Mouse (Mus musculus) liver, adult 2 months (tissue): ENCODE data around the gene Fbxl12. TPM values are rescaled to one million over a fixed set of nuclear protein-coding genes. Genes with fewer than 3 reads are reported as not detected.
"Not testable (repeated sequence)": the region's sequence is repeated elsewhere in the genome, so short reads cannot be mapped to it uniquely, and the experiment has no call there.

Experiments
- DNase-seq: peaks from one replicate; pipeline ENCODE4 v3.0.0-alpha.2; 2011; ENCODE audit warnings: low read depth, low spot score; ENCODE audit errors: extremely low read depth
- H3K27ac ChIP-seq: fragments of 200-500 bp; replicated peaks from 2 replicates; pipeline ENCODE4 v1.5.1; 2012; ENCODE audit warnings: low read depth, mild to moderate bottlenecking, control low read depth, inconsistent platforms, low read length; ENCODE audit not compliant: insufficient read depth
- H3K27me3 ChIP-seq: fragments of 200-500 bp; 2 replicates; pipeline ENCODE4 v1.6.1; 2012; ENCODE audit warnings: mild to moderate bottlenecking, moderate library complexity, low read length, inconsistent platforms; ENCODE audit not compliant: control insufficient read depth, insufficient read depth
- H3K36me3 ChIP-seq: fragments of 200-500 bp; 2 replicates; pipeline ENCODE4 v1.6.1; 2012; ENCODE audit warnings: low read length, inconsistent platforms; ENCODE audit not compliant: control insufficient read depth, insufficient read depth
- H3K4me1 ChIP-seq: fragments of 200-500 bp; 2 replicates; pipeline ENCODE4 v1.6.1; 2011; ENCODE audit warnings: low read length; ENCODE audit not compliant: control insufficient read depth, insufficient read depth
- H3K4me3 ChIP-seq: fragments of 200-500 bp; 2 replicates; pipeline ENCODE4 v1.5.1; 2011; ENCODE audit warnings: low read depth, mild to moderate bottlenecking, control low read depth, low read length, moderate library complexity; ENCODE audit not compliant: insufficient read depth
- H3K79me2 ChIP-seq: fragments of 200-500 bp; 2 replicates; pipeline ENCODE4 v1.6.1; 2012; ENCODE audit warnings: inconsistent platforms, mild to moderate bottlenecking, low read length, moderate library complexity; ENCODE audit not compliant: control insufficient read depth, insufficient read depth
- H3K9ac ChIP-seq: fragments of 200-500 bp; 2 replicates; pipeline ENCODE4 v1.6.1; 2012; ENCODE audit warnings: low read depth, mild to moderate bottlenecking, control low read depth, inconsistent platforms, low read length
- CTCF ChIP-seq: fragments of 200-500 bp; IDR thresholded peaks from 2 replicates; pipeline ENCODE4 v1.5.1; 2011; ENCODE audit warnings: low read depth, low read length, control low read depth
- POLR2A ChIP-seq: fragments of 200-500 bp; IDR thresholded peaks from 2 replicates; pipeline ENCODE4 v1.6.1; 2011; ENCODE audit warnings: low read length, control low read depth; ENCODE audit not compliant: insufficient read depth; ENCODE audit errors: extremely low read depth
- WGBS: fragments of 180-500 bp; shearing (Covaris S2); methylation state at CpG from one replicate; pipeline ENCODE4 v1.1.7; 2018; 5-methylcytosine and 5-hydroxymethylcytosine counted together
- polyA plus RNA-seq: library from polyadenylated mRNA; depleted of rRNA; stranded (reverse); fragments of >200 nt; gene quantifications from 2 replicates; pipeline ENCODE4 v1.2.3, GENCODE M21; 2012; rRNA removed
- total RNA-seq: library from RNA; depleted of rRNA; stranded (reverse); fragments of >200 nt; gene quantifications from 2 replicates; pipeline ENCODE4 v1.2.3, GENCODE M21; 2014; rRNA removed

The Fbxl12 gene
- 2.7 and 2.8 TPM in 2 replicates for total RNA-seq
- 9.5 and 16.2 TPM in 2 replicates for polyA plus RNA-seq

- Histone ChIP-seq H3K9ac (peak within 1 kb of the TSS; percentile 85), H3K4me3 (peak within 1 kb of the TSS; percentile 77), H3K79me2 (peaks cover 11% of the 10 kb centered on the region), H3K27ac (peak within 1 kb of the TSS; percentile 75), H3K27me3 (no peaks in the 10 kb centered on the region), H3K4me1 (peaks cover 14% of the 10 kb centered on the region), H3K36me3 (0 out of 2 replicates have a peak, but pooled peaks cover 1% of the 10 kb centered on the region)
- DNase-seq = peak; percentile 83
- WGBS = under 1% methylated on average over 43 of the region's 43 CpGs
- TF ChIP-seq POLR2A (peak; percentile 63; the same call in 1 of the 2 replicates), CTCF (no peak)
Observed at GRCm38 (mm10) chr9:20644360-20645081, at the start of gene Fbxl12. Gene Fbxl12 (minus strand): TSS chr9:20644767.

DNA sequence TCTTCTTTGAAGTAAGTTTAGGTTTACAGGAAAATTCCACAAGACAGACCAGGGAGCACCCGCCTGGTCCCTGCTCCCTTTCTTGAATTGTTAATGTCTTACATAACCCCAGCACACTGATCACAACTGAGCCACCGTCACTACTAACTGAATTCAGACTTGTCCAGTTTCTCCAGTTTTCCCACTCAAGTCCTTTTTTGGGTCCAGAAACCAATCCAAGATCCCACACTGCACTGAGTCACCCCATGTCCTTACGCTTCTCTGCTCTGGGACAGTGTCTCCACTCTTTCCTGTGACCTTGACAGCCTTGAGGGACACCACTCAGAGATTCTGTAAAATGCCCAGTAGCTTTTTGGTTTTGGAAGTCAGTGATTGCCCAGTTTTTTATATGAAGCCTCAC lies 48.3 kb upstream of the Fbxl12 start:
- DNase-seq = no peak
- Histone ChIP-seq H3K79me2 (no peaks in the 10 kb centered on the region), H3K36me3 (no peaks in the 10 kb centered on the region), H3K4me3 (no peak overlapping the region), H3K27ac (no peak overlapping the region), H3K9ac (no peak overlapping the region), H3K27me3 (no peaks in the 10 kb centered on the region), H3K4me1 (peaks cover 3% of the 10 kb centered on the region; the same call in 1 of the 2 replicates)
- 97% methylated on average over 3 of the region's 3 CpGs for WGBS
- no peak for TF ChIP-seq CTCF

DNA sequence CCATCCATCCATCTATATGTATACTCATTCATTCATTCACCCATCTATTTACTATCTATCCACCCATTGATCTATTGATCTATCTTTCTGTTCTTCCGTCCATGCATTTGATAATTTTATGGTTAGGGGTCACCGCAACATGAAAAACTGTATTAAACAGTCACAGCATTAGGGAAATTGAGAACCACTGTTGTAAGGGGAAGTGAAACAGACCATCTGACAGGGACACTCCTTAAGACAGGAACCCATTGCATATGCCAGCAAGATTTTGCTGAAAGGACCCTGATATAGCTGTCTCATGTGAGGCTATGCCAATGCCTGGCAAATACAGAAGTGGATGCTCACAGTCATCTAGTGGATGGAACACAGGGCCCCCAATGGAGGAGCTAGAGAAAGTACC lies 45.9 kb upstream of the Fbxl12 start:
- WGBS = 87% methylated on average over 2 of the region's 2 CpGs
- H3K4me3 ChIP-seq, DNase-seq, H3K9ac ChIP-seq, H3K79me2 ChIP-seq, H3K4me1 ChIP-seq, H3K27ac ChIP-seq, H3K36me3 ChIP-seq, H3K27me3 ChIP-seq: not testable (repeated sequence)

DNA sequence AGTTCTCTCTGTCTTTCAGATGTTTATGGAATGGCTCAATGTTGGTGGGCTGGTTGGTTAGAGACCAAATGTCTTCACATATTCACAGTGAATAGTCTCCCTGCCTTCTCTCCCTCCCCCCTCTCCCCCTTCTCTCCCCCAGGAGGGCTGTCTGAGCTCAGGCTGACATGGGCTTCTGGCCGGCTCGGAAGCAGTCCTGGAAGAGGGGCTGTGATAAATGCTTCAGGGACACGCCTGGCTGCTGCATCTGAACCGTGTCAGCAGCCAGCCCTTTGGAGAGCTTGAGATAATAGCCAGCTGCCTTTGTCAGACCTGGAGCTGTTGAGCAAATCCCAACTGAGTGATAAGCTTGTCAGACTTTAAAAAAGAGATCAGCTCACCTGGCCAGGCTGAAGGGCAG lies 45.3 kb upstream of the Fbxl12 start:
- TF ChIP-seq CTCF (no peak), POLR2A (no peak)
- WGBS = 50% methylated on average over 4 of the region's 4 CpGs
- no peak overlapping the region for H3K9ac ChIP-seq
- no peak overlapping the region for H3K4me3 ChIP-seq
- H3K79me2 ChIP-seq = no peaks in the 10 kb centered on the region
- no peak for DNase-seq
- H3K4me1 ChIP-seq = peaks cover under 1% of the 10 kb centered on the region; the same call in 1 of the 2 replicates
- no peak overlapping the region for H3K27ac ChIP-seq
- H3K27me3 ChIP-seq = no peaks in the 10 kb centered on the region
- no peaks in the 10 kb centered on the region for H3K36me3 ChIP-seq

GRCm38 (mm10) chr9:20689403-20689802 lies 44.8 kb upstream of the Fbxl12 start:
- Histone ChIP-seq H3K4me3 (no peak overlapping the region), H3K79me2 (no peaks in the 10 kb centered on the region)

DNA sequence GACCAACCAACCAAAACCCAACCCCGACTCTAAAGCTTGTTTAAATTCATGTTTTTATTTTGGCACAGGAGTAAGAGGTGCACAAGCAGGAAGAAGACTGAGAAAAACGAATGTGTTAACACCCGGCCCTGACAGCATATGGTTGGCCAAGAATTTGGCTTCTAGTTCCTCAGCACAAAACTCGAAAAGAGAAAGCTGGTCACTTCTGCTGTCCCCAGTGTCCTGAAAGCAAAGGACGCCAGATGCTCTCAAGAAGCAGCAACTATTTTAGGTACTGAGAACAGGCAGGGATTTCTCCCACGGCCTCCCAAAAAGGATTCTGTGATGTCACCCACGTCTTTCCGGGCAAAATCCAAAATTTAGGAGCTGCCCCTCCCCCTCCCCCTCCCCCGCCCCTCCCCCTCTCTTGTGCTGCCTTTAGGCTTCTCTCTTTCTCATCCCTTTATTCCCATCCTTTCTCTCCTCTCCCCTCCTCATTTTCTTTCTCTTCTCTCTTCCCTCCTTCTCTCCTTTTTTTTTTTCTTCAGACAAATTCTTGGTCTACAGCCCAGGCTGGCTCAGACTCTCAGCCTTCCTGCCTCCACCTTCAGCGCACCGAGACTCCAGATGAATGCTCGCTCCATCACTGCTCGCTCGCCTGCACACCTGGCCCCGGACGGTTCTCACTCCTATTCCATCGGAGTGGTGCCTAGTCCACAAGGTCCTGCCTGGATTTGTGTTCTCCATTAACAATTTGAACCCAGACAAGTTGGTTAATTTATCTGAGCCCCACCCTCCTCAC lies 40.7 kb upstream of the Fbxl12 start:
- H3K79me2 ChIP-seq = no peaks in the 10 kb centered on the region
- no peaks in the 10 kb centered on the region for H3K4me1 ChIP-seq
- DNase-seq = no peak
- no peak overlapping the region for H3K9ac ChIP-seq
- H3K36me3 ChIP-seq = no peaks in the 10 kb centered on the region
- no peak overlapping the region for H3K4me3 ChIP-seq
- no peaks in the 10 kb centered on the region for H3K27me3 ChIP-seq
- no peak overlapping the region for H3K27ac ChIP-seq
- 63% methylated on average over 17 of the region's 17 CpGs for WGBS
- no peak for TF ChIP-seq CTCF
- no peak for TF ChIP-seq POLR2A

More at GRCm38 (mm10) chr9:20689403-20689802, 44.8 kb upstream of the Fbxl12 start:
- H3K36me3 ChIP-seq = no peaks in the 10 kb centered on the region
- peak; percentile 8 for DNase-seq
- H3K27me3 ChIP-seq = no peaks in the 10 kb centered on the region
- 71% methylated on average over 1 of the region's 1 CpGs for WGBS
- H3K4me1 ChIP-seq = no peaks in the 10 kb centered on the region
- TF ChIP-seq CTCF = no peak
- TF ChIP-seq POLR2A = no peak
- H3K27ac ChIP-seq = no peak overlapping the region
- no peak overlapping the region for H3K9ac ChIP-seq
